Mouse (Mus musculus): Measurements from ENCODE around the gene Ate1.
"Not testable (repeated sequence)": the region's sequence is repeated elsewhere in the genome, so short reads cannot be mapped to it uniquely, and the experiment has no call there.

The Ate1 gene

GRCm38 (mm10) chr7:130390060-130390459, 130.1 kb downstream of the Ate1 start:
- DNase-seq: not testable (repeated sequence)

DNA sequence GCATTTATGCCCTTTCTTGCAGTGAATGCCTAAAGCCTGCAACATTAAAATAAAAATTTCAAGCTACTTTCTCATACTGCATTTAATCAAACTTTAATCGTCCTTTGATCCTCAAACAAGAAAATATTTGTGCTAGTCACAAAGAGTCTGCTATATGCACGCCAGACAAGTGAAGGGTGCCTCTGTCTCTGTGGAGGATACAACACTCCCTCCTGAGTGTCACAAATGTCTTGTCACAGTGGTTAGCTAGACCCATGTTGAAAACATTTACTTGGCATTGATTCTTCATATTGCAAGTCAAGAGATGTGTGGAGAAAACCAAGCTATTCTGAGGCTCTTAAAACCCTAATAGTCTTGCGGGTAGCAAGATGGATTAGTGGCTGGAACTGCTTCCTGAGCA, 133.9 kb downstream of the Ate1 start:
- no peak for DNase-seq

GRCm38 (mm10) chr7:130385732-130386294, 134.4 kb downstream of the Ate1 start:
- DNase-seq: no peak

GRCm38 (mm10) chr7:130382126-130382525, 138.0 kb downstream of the Ate1 start:
- no peak for DNase-seq

DNA sequence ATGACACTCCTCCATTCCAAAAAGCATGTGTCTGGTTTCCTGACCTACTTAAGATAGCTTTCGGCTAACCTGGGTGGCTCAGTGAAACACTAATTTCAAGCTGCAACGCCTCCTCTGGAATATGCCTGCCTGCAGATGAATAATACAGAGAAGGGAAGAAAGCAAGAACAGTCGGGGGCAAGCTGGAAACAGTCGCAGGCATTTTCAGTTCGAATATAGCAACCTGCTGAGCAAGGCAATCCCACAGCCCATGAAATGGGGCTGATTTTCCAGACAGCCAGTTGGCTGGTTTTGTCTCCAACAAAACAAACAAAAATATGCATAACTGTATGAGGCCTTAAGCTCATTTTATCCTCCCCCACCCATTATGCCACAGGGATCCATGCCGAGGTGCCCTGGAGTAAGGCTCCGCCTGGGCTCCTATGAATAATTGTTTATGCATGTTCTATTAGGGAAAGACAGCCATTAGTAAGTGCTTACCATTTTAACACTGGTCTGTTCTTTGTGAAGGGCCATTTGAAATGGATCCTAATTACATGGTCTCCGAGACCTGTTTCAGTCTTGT, 138.7 kb downstream of the Ate1 start:
- DNase-seq: no peak

DNA sequence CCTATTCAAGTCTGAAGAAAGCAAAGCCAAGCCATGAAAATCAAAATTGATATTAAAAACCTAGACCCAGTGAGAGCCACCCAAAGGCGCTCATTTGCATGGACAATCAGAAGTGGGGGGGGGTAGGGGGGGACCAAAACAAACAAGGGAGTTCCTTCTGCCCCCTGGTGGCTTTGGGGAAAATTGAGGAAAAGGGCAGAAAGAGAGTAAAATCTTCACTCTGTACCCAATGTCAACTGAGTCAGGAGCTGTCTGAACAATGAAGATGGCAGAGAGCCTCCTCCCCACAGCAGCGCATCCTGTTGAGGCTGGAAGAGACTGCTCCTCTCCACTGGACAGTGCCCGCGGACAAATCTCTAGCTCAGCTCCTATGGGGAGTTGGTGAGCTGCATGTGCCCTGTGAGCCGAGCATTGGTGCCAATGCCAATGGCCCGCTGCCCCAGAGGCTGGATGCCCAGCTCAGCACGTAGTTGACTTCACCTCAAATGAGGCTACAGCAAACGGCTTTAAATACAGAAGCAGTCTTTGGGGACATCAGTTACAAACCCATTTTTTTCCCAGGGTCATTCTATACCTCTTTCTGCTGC, 139.3 kb downstream of the Ate1 start:
- DNase-seq: no peak

GRCm38 (mm10) chr7:130380367-130380766, 139.8 kb downstream of the Ate1 start:
- DNase-seq: no peak

DNA sequence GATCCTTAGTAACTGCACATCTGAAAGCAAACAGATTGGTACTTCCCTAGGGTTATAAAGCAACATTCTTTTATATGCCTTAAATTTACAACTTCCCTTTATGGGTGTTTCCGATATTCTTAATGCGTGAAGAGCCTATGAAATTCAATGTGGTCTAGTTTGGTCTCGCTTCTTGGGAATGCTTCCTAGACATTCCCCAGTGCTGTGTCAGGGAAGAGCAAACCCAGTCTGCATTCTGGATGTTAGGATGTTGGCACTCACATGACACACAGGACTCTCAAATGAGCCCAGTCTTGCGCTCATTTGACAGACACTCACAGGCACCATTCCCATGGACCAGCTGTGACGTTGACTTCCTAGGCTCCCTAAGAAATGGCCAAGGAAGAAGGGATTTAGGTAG, 140.3 kb downstream of the Ate1 start:
- no peak for DNase-seq

DNA sequence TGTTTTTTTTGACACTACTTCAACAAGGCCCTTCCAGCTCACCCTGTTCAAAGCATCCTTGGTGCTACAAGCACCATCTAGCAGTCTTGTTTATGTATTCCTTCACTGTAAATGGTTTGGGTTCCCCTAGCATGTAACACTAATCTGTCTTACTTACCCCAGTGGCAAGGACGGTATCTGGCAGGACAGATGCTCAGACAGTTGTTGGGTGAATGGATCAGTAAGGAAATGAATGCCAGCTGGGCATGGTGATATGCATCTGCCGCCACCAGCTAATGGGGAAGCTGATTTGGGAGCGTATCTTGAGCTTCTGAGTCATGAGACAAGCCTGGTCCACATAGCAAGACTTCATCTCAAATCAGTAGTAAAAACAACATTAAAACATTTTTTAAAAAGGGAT, 141.9 kb downstream of the Ate1 start:
- DNase-seq: no peak

- no peak for DNase-seq
These were observed 145.9 kb downstream of the Ate1 start for GRCm38 (mm10) chr7:130374311-130374710.

DNA sequence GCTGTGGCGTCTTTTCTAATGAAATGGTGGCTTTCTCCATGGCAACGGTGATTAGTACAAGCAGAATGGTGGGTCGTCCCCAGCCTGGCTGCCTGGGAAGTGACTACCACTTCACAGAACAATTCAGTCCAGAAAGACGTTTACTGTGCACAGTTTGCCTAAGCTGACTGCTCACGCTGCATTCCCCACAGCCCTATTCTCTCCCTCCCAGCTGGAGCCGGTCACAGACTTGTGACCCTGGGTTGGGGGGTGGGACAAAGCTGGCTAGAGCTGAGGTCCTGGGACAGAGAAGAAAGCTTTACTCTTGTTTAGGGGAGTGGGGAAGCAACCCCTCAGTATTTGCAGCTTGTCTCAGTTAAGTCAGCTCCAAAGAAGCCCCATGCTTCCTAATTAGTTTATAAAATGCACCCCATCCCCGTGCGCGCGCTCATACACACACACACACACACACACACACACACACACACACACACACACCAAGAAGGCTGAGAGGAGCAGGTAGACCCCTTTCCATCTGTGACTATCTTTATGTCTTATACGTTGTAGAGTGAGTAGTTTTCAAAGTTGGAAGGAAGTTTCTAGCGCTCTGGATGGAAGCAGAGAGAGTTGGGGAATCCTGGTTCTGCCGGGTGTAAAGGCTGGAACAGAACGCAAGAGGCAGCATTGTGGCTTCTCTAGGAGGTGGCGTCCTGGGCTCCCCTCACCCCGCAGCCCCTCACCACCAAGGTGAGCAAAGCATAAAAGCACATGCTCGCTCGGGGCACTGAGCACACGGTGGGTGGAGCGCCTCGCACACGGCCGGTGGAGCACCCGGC, 151.1 kb downstream of the Ate1 start:
- DNase-seq: peak; percentile 13

DNA sequence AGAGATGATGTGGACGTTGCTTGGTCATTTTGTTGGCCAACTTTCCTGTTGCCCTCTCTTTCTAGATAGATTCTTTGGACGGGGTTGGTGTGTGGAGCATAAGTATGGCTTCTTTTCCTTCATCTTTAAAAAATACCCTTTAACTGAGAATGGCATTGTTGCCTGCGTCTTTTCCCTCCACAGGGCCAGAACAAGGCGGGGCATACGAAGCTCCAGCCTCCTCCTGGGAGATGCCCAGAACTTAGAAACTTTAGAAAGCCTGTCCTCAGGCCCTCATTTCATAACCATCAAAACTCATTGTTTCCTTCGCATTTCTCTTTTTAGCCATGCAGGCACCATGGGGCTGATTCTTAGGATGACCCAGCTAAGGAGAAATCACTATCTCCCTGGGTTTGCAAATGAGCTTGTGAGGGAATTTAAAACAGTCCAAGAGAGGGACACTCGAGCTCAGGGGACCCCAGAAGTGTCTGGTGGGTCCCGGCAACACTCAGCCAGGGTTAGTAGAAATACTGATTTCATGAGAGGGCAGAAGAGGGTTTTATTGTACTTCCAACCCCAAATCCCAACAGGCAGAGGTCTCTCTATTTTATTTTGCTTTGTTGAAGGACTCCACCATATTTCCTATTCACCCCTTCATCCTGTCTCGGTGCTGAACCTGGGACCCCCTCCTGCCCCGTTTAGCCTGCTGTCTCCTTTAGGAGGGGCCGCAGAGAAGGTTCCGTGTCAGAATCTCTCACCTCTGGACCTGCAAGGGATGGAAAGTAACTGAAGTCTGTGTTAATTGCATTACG, 151.9 kb downstream of the Ate1 start:
- DNase-seq: no peak

- no peak for DNase-seq
These were observed 152.7 kb downstream of the Ate1 start for GRCm38 (mm10) chr7:130367222-130368035.

DNA sequence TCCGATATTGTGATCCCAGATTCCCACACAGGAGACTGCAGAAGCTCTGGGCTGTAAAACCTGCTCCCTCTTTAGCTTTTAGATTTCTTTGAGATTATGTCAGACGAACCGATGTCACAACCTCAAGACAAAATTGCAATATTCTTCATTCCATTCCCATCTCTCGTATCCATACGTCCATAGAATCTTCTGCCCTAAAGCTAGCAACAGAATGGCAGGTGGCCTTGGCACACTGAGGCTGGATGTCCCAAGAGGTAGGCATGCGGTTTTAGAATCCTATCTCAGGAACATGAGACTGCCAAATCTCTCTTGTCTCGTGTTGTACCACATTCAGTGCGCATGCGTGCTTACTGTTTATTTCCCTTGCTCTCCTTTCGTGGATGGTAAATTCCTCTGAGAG, 154.5 kb downstream of the Ate1 start:
- no peak for DNase-seq
